Mouse (Mus musculus) R1 (cell line): Measurements from ENCODE around the gene Cplx2.

Experiments used
- DNase-seq: peaks from one replicate; pipeline ENCODE4 v3.0.0-alpha.2; 2018; ENCODE audit warnings: low read depth, low spot score

The Cplx2 gene

GRCm38 (mm10) chr13:54367758-54368157 is 3.4 kb upstream of the Cplx2 start:
- no peak for DNase-seq

DNA sequence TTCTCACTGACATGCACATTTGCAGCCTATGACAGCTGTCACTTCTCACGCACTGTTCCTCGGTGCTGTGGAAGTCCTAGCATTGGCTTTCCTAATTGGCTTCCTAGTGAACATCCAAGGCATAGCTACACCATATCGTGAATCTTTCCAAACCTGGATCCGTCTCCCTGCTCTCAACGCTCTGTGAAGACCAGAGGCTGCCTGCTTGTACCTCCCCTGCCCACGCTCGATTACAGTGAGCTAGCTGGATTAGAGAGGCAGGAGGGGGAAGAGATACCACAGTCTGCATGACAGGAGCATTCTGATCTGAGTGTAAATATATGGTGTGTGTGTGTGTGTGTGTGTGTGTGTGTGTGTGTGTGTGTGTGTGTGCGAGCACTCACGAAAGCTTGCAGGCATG is 3.0 kb upstream of the Cplx2 start:
- DNase-seq, result no peak

DNA sequence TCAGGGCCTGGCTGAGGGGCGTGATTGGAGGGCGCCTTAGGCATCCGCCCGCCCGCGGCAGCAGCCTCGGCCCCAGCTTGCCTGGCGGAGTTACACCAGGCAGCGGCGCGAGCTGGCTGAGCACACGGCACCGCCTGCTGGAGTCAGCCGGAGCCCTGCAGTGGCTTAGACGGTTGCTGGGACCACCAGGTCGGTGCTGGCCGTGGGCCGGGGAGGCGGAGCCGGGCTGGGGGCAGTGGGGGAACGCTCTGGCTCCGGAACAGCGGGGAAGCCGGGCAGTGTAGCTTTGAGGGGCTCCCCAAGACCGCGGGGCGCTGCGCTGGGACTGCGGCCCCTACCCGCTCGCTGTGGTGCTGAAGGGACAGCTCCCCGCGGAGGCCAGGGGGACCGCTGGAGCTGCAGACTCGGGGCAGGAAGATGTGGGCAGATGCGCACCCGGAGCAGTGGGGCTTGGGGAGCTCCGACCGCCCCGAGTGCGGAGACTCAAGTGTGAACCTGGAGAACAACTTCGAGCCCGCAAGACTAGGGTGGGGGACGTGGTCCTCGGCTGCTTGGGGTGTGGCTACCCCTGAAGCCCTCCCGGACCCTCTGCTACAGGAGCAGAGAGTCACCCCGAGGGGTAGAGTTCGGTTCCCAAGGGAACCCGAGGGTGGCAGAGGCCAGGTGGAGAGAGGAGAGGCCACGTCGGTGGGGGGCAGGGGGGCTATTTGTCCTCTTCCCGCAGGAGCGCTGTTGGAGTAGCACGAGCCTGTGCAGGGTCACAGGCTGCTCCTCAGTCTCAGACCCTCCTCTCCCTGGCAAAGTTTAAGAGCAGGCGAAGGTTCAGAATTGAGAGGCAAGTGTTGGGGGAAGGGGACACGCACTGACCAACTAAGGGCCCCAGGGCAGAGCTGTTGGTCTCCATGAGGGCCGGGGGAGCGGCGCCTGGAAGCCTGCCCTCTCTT is 510 bp downstream of the Cplx2 start:
- peak; percentile 86 for DNase-seq

GRCm38 (mm10) chr13:54372665-54373064 is 1.5 kb downstream of the Cplx2 start:
- peak; percentile 76 for DNase-seq

GRCm38 (mm10) chr13:54374106-54374706 is 3.1 kb downstream of the Cplx2 start:
- DNase-seq, result no peak

- DNase-seq, result no peak
Observed at GRCm38 (mm10) chr13:54375497-54376495, 4.6 kb downstream of the Cplx2 start.

DNA sequence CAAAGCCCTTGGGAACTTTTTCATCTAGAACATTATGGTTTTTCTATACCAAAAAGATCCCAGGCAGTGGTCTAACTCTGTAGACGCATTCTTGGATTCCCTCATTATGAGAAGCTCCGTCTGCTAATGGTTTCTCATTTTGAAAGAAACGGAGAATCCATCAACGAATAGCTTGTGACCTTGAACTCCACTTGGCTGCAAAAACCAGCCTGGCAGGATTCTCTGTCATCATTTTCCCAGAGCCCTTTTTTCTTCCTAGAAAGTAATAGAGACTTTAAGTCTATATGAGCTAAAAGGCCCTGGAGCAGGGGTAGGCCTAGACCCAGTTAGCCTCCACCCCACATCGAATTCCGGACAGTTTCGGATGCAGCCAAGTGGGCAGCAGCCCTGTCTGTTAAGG is 5.6 kb downstream of the Cplx2 start:
- DNase-seq, result no peak

DNA sequence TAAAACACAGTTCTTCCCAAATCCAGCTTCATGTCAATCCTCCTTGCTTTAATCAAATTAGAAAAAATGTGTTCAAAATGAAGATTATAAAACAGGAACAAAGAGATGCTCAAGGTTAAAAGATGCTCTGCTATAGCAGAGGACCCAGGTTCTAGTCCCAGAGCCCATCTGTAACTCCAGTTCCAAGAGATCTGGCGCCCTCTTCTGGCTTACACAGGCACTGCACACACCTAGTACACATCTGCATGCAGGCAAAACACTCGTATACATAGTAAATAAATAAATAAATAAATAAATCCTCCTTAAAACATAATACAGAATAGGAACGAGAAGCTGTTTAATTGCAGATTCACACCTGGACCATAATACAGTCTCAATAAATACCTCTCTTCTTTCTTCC is 6.9 kb downstream of the Cplx2 start:
- DNase-seq, result peak; percentile 84

- no peak for DNase-seq
Observed at GRCm38 (mm10) chr13:54380421-54380820, 9.3 kb downstream of the Cplx2 start.

- DNase-seq, result no peak
Observed at GRCm38 (mm10) chr13:54381396-54381795, 10.2 kb downstream of the Cplx2 start.

- no peak for DNase-seq
Observed at GRCm38 (mm10) chr13:54383531-54383930, 12.4 kb downstream of the Cplx2 start.

DNA sequence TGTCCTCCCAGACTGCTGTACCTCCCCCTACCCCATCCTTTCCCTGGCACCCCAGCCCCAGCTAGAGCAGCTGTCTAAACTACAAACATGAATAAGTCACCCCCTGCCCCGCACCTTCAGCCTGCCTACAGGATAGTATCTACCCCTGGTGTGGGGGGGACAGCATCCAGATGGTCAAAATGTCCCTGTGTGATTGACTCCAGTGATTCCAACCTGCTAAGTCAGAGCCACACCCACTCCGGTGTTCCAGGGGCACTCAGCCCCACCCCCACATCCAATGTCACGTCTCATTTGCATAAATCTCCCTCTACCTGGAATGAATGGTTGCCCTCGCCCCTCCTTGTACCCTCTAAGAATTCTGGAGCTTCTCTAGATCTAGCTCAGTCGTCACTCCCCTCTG is 13.4 kb downstream of the Cplx2 start:
- peak; percentile 39 for DNase-seq

DNA sequence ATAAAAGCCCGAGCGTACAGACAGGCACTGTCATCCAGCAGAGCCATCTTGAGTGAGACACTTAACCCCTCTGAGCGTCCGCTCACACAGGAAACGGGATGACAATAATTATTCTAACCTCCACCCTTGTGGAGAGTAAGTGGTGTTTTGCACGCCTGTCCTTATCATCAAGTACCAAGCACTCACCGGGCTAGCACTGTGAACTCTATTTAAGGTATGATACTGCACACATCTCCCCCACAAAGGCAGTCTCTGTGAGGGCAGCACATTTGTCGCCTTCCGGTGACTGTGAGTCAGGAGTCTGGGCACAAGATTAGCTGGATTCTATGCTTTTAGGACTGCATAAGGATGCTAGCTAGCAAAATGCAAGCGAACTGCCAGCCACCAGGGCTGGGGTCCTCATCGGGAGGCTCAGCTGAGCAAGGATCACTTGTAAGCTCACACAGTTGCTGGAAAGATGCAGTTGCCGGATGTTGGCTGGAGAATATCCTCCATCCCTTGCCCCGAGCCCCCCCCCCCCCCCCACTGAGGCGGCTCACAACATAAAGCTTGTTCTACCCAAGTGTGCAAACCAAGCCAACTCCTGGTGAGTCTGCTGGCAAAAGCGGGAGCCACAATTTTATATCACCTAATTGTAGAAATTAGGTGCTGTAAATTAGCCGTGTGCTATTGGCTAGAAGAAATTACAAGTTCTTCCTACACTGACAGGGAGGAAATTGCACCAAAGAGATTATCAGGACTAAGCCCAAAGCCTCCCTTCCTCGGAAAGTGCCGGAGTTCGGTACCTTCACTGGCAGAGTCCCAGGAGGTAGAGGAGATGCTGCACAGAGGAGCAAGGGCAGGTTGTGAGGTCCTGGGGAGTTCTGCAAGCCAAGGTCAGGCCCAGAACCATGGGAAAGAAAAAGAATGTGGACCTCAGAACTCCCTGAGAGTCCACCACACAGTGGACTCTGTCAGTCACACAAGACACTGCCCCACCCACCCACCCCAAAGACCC is 14.2 kb downstream of the Cplx2 start:
- no peak for DNase-seq

GRCm38 (mm10) chr13:54389971-54390564 is 18.9 kb downstream of the Cplx2 start:
- DNase-seq, result no peak

- no peak for DNase-seq
Observed at GRCm38 (mm10) chr13:54390565-54391013, 19.4 kb downstream of the Cplx2 start.

GRCm38 (mm10) chr13:54391313-54391712 is 20.2 kb downstream of the Cplx2 start:
- no peak for DNase-seq

- DNase-seq, result no peak
Observed at GRCm38 (mm10) chr13:54397069-54397468, 25.9 kb downstream of the Cplx2 start.

GRCm38 (mm10) chr13:54400565-54401179 is 29.5 kb downstream of the Cplx2 start:
- DNase-seq, result no peak

- DNase-seq, result no peak
Observed at GRCm38 (mm10) chr13:54401180-54401569, 30.0 kb downstream of the Cplx2 start.

GRCm38 (mm10) chr13:54402346-54402745 is 31.2 kb downstream of the Cplx2 start:
- no peak for DNase-seq
